Mouse (Mus musculus): Measurements from ENCODE around the gene Ccdc57. TPM values are rescaled to one million over a fixed set of nuclear protein-coding genes. Genes with fewer than 3 reads are reported as not detected.
A peak's percentile ranks its signal among the peaks of the same experiment; 100 is the strongest.
"Not testable (repeated sequence)": the region's sequence is repeated elsewhere in the genome, so short reads cannot be mapped to it uniquely, and the experiment has no call there.

The Ccdc57 gene
- polyA plus RNA-seq, 1 experiment from 2014 or later: 1.1 TPM

- no peak for DNase-seq (ENCODE audit: low spot score)
- Histone ChIP-seq H3K9ac (ENCODE audit: low read length) (no peak overlapping the region), H3K9me3 (ENCODE audit: control insufficient read depth, low read length) (no peaks in the 10 kb centered on the region), H3K4me3 (ENCODE audit: low read depth, low read length) (no peak overlapping the region), H3K27ac (replicated peaks) (peak overlapping the region; percentile 88), H3K4me2 (replicated peaks; ENCODE audit: low read depth) (no peak overlapping the region), H3K27me3 (ENCODE audit: control insufficient read depth, insufficient read depth, low read length) (no peaks in the 10 kb centered on the region), H3K4me1 (replicated peaks; ENCODE audit: control insufficient read depth, insufficient read depth) (peaks cover 6% of the 10 kb centered on the region; the same call in 1 of the 2 replicates), H3K36me3 (ENCODE audit: control insufficient read depth, insufficient read depth, low read length) (no peaks in the 10 kb centered on the region)
- TF ChIP-seq CTCF (IDR thresholded peaks at IDR 0.05; ENCODE audit: low read depth): no peak
- no peak for TF ChIP-seq EP300 (optimal IDR thresholded peaks at IDR 0.05)
- WGBS: 37% methylated on average over 1 of the region's 1 CpGs
- peak; percentile 65 for ATAC-seq (ENCODE audit: low FRiP score, low TSS enrichment)
These were observed 81.5 kb downstream of the Ccdc57 start for GRCm38 (mm10) chr11:120851132-120851531.

GRCm38 (mm10) chr11:120850331-120851030, 82.2 kb downstream of the Ccdc57 start:
- no peak overlapping the region for H3K4me2 ChIP-seq (replicated peaks; ENCODE audit: low read depth)
- H3K27me3 ChIP-seq (ENCODE audit: control insufficient read depth, insufficient read depth, low read length): no peaks in the 10 kb centered on the region
- no peak overlapping the region for H3K4me3 ChIP-seq (ENCODE audit: low read depth, low read length)
- peaks cover 6% of the 10 kb centered on the region; the same call in 1 of the 2 replicates for H3K4me1 ChIP-seq (replicated peaks; ENCODE audit: control insufficient read depth, insufficient read depth)
- no peak for TF ChIP-seq EP300 (optimal IDR thresholded peaks at IDR 0.05)
- TF ChIP-seq CTCF (IDR thresholded peaks at IDR 0.05; ENCODE audit: low read depth): no peak
- H3K36me3 ChIP-seq (ENCODE audit: control insufficient read depth, insufficient read depth, low read length): no peaks in the 10 kb centered on the region
- H3K9me3 ChIP-seq (ENCODE audit: control insufficient read depth, low read length): no peaks in the 10 kb centered on the region
- H3K27ac ChIP-seq (replicated peaks): peak overlapping the region; percentile 88
- DNase-seq (ENCODE audit: low spot score) (peak; percentile 63), ATAC-seq (ENCODE audit: low FRiP score, low TSS enrichment) (peak; percentile 82)
- H3K9ac ChIP-seq (ENCODE audit: low read length): no peak overlapping the region
- 58% methylated on average over 2 of the region's 2 CpGs for WGBS

GRCm38 (mm10) chr11:120846725-120847475, 85.8 kb downstream of the Ccdc57 start:
- Histone ChIP-seq H3K4me3 (ENCODE audit: low read depth, low read length) (no peak overlapping the region), H3K27me3 (ENCODE audit: control insufficient read depth, insufficient read depth, low read length) (no peaks in the 10 kb centered on the region), H3K9me3 (ENCODE audit: control insufficient read depth, low read length) (no peaks in the 10 kb centered on the region), H3K4me1 (replicated peaks; ENCODE audit: control insufficient read depth, insufficient read depth) (peaks cover 3% of the 10 kb centered on the region; the same call in 1 of the 2 replicates), H3K9ac (ENCODE audit: low read length) (no peak overlapping the region), H3K4me2 (replicated peaks; ENCODE audit: low read depth) (no peak overlapping the region), H3K36me3 (ENCODE audit: control insufficient read depth, insufficient read depth, low read length) (no peaks in the 10 kb centered on the region), H3K27ac (replicated peaks) (no peak overlapping the region)
- TF ChIP-seq EP300 (optimal IDR thresholded peaks at IDR 0.05) (no peak), CTCF (IDR thresholded peaks at IDR 0.05; ENCODE audit: low read depth) (no peak)
- DNase-seq (ENCODE audit: low spot score) (no peak), ATAC-seq (ENCODE audit: low FRiP score, low TSS enrichment) (no peak)
- WGBS: 86% methylated on average over 9 of the region's 9 CpGs

- DNase-seq (ENCODE audit: low spot score): no peak
- 82% methylated on average over 4 of the region's 4 CpGs for WGBS
- Histone ChIP-seq H3K4me3 (ENCODE audit: low read depth, low read length) (no peak overlapping the region), H3K27me3 (ENCODE audit: control insufficient read depth, insufficient read depth, low read length) (no peaks in the 10 kb centered on the region), H3K9ac (ENCODE audit: low read length) (no peak overlapping the region), H3K4me2 (replicated peaks; ENCODE audit: low read depth) (no peak overlapping the region), H3K9me3 (ENCODE audit: control insufficient read depth, low read length) (no peaks in the 10 kb centered on the region), H3K4me1 (replicated peaks; ENCODE audit: control insufficient read depth, insufficient read depth) (no peaks in the 10 kb centered on the region), H3K36me3 (ENCODE audit: control insufficient read depth, insufficient read depth, low read length) (no peaks in the 10 kb centered on the region), H3K27ac (replicated peaks) (no peak overlapping the region)
- ATAC-seq (ENCODE audit: low FRiP score, low TSS enrichment): no peak
- TF ChIP-seq CTCF (IDR thresholded peaks at IDR 0.05; ENCODE audit: low read depth) (no peak), EP300 (optimal IDR thresholded peaks at IDR 0.05) (no peak)
These were observed 88.3 kb downstream of the Ccdc57 start for GRCm38 (mm10) chr11:120844329-120844728.

GRCm38 (mm10) chr11:120833555-120834280, 99.0 kb downstream of the Ccdc57 start:
- Histone ChIP-seq H3K4me1 (replicated peaks; ENCODE audit: control insufficient read depth, insufficient read depth) (no peaks in the 10 kb centered on the region), H3K36me3 (ENCODE audit: control insufficient read depth, insufficient read depth, low read length) (no peaks in the 10 kb centered on the region), H3K9me3 (ENCODE audit: control insufficient read depth, low read length) (no peaks in the 10 kb centered on the region), H3K4me2 (replicated peaks; ENCODE audit: low read depth) (no peak overlapping the region; the same call in 1 of the 2 replicates), H3K27ac (replicated peaks) (peak overlapping the region; percentile 63), H3K4me3 (ENCODE audit: low read depth, low read length) (no peak overlapping the region), H3K27me3 (ENCODE audit: control insufficient read depth, insufficient read depth, low read length) (no peaks in the 10 kb centered on the region), H3K9ac (ENCODE audit: low read length) (no peak overlapping the region; the same call in 1 of the 2 replicates)
- WGBS: 32% methylated on average over 8 of the region's 8 CpGs
- peak; percentile 61 for ATAC-seq (ENCODE audit: low FRiP score, low TSS enrichment)
- TF ChIP-seq CTCF (IDR thresholded peaks at IDR 0.05; ENCODE audit: low read depth) (no peak), EP300 (optimal IDR thresholded peaks at IDR 0.05) (no peak)
- peak; percentile 69 for DNase-seq (ENCODE audit: low spot score)

- DNase-seq (ENCODE audit: low spot score); H3K9me3 ChIP-seq (ENCODE audit: control insufficient read depth, low read length); H3K4me2 ChIP-seq (replicated peaks; ENCODE audit: low read depth); H3K27ac ChIP-seq (replicated peaks); H3K4me3 ChIP-seq (ENCODE audit: low read depth, low read length); H3K4me1 ChIP-seq (replicated peaks; ENCODE audit: control insufficient read depth, insufficient read depth); ATAC-seq (ENCODE audit: low FRiP score, low TSS enrichment); H3K9ac ChIP-seq (ENCODE audit: low read length); H3K36me3 ChIP-seq (ENCODE audit: control insufficient read depth, insufficient read depth, low read length); H3K27me3 ChIP-seq (ENCODE audit: control insufficient read depth, insufficient read depth, low read length): not testable (repeated sequence)
- 80% methylated on average over 5 of the region's 5 CpGs for whole genome bisulfite sequencing
These were observed 99.7 kb downstream of the Ccdc57 start for GRCm38 (mm10) chr11:120832962-120833361.

Data from stomach, postnatal 0 days (tissue).